Mouse (Mus musculus): Measurements from ENCODE around the gene Gm10837. TPM values are rescaled to one million over a fixed set of nuclear protein-coding genes. Genes with fewer than 3 reads are reported as not detected.
A peak's percentile ranks its signal among the peaks of the same experiment; 100 is the strongest.

The Gm10837 gene
- polyA plus RNA-seq, 1 experiment from 2014 or later, result 0.19 TPM

DNA sequence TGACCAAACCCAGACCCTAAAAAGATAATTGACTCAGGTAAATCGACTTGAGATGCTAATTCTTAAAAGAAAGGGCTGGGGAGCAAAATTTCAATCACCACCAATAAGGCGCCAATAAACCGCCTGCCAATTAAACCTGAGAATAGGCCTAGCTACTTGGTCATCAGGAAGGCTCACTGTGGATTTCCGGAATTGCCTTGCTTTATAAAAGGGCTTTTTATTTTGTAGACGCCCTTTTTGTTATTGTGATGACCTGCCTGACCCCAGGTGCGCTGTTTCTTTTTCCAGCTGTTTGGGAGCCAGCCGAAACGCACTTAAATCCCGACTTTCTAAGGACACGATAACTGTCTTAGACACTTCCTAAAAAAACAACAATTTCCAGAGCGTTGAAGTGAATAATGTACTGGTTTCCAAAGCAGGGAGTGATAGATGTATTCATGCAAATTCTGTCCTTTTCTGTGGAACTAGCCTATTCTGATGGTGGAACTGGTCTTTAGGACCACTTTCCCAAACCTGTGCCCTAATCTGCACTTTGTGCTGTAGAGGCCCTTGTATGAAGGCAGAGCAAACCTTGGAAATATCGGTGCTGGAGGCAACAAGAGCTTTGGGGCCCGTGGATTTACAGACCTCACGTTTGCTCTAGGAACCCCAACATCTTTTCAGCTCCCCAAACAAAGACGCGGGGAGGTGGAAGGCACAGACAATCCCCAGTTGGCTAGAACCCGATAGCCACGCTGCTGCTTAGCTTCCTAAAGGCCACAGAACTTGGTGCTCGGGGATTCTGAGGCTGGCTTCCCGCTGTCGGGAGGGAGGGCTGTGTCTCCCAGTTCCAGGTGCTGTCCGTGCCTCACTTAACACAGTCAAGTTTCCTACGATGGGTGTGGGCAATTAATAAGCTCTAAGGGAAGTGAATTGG, 22.2 kb upstream of the Gm10837 start:
- Histone ChIP-seq H3K27ac (replicated peaks; ENCODE audit: low read depth, low read length) (peak overlapping the region; percentile 67), H3K27me3 (ENCODE audit: control insufficient read depth, insufficient read depth, low read length) (peaks cover 18% of the 10 kb centered on the region), H3K9me3 (ENCODE audit: control insufficient read depth, low read length) (no peaks in the 10 kb centered on the region), H3K4me2 (ENCODE audit: low read depth, severe bottlenecking) (peak overlapping the region; percentile 55), H3K4me1 (ENCODE audit: control insufficient read depth, insufficient read depth, low read length) (peaks cover 17% of the 10 kb centered on the region), H3K4me3 (ENCODE audit: low read depth, low read length) (peak overlapping the region; percentile 12), H3K9ac (ENCODE audit: low read length) (peak overlapping the region; percentile 1; the same call in 1 of the 2 replicates), H3K36me3 (ENCODE audit: control insufficient read depth, insufficient read depth, low read length) (no peaks in the 10 kb centered on the region)
- DNase-seq (ENCODE audit: low spot score) (peak; percentile 70), ATAC-seq (ENCODE audit: insufficient number of reproducible peaks, low FRiP score, low TSS enrichment, low read depth) (no peak)
- WGBS, result 4% methylated on average over 23 of the region's 23 CpGs

DNA sequence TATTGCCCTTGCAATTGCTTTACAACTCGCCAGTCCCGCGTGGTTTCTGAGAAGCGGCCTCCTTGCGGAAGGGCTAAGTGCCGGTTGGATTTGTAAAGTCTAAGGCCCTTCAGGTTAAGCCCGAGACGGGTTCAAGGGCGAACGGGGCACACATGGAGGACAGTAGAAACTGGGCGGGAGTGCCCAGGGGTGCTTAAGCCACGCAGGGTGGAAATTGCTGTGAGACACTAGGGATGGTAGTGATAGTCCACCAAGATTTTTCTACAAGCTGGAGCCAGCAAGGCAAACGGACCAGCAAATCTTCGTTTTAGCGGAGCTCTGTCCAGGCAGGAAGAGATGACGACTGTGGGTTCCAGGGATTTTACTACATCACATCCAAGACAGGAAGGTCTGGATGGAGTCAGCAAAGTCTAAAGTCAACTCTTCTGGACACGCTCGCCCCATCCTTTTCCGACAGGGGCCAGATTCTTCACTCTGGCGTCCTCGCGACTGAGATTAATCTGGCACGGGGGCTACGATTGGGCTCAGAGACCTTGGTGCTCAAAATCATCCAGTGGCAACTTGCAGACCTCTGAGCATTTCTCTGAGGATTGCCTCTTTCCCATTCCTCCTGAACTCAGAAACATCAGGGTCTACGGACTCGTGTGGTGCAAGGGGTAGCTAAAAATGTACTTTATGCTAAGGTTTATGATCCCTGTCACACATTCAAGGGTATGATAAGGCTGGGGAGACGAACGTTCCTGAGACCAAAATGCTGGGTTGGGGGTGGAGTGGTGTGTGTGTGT, 21.2 kb upstream of the Gm10837 start:
- DNase-seq (ENCODE audit: low spot score), result peak; percentile 77
- Histone ChIP-seq H3K4me1 (ENCODE audit: control insufficient read depth, insufficient read depth, low read length) (peaks cover 20% of the 10 kb centered on the region), H3K4me3 (ENCODE audit: low read depth, low read length) (peak overlapping the region; percentile 12), H3K9ac (ENCODE audit: low read length) (peak overlapping the region; percentile 43), H3K4me2 (ENCODE audit: low read depth, severe bottlenecking) (peak overlapping the region; percentile 55), H3K27ac (replicated peaks; ENCODE audit: low read depth, low read length) (peak overlapping the region; percentile 67; the same call in 1 of the 2 replicates), H3K27me3 (ENCODE audit: control insufficient read depth, insufficient read depth, low read length) (peaks cover 22% of the 10 kb centered on the region), H3K36me3 (ENCODE audit: control insufficient read depth, insufficient read depth, low read length) (no peaks in the 10 kb centered on the region), H3K9me3 (ENCODE audit: control insufficient read depth, low read length) (no peaks in the 10 kb centered on the region)
- WGBS, result 1% methylated on average over 28 of the region's 28 CpGs
- ATAC-seq (ENCODE audit: insufficient number of reproducible peaks, low FRiP score, low TSS enrichment, low read depth), result no peak

DNA sequence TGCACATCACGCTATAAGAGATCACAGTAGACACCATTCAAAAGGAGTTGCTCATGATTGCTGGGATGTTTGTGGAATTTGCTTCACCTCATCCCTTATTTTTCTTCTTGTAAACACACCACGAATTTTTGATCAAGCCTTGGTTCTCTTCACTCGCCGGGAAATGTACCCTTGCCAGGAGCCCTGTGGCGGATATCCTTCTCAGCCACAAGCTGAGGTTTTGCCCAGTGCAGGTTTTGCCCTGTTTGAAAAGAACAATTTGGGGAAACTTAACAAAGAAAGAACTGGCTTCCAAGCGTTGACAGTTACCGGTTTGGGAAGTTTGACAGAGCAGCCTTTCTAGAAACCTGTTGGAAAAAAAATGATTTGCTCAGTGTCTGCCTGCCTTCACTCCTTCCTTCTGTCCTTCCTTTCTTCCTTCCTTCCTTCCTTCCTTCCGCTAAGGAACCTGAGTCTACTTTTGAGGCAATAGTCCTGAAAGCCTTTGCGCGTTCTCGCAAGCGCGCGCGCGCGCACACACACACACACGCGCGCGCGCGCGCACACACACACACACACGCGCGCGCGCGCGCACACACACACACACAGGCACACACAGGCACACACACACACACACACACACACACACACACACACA, 18.8 kb upstream of the Gm10837 start:
- Histone ChIP-seq H3K4me2 (ENCODE audit: low read depth, severe bottlenecking) (peak overlapping the region; percentile 75), H3K27ac (replicated peaks; ENCODE audit: low read depth, low read length) (no peak overlapping the region), H3K9me3 (ENCODE audit: control insufficient read depth, low read length) (no peaks in the 10 kb centered on the region), H3K9ac (ENCODE audit: low read length) (no peak overlapping the region), H3K27me3 (ENCODE audit: control insufficient read depth, insufficient read depth, low read length) (peaks cover 17% of the 10 kb centered on the region), H3K36me3 (ENCODE audit: control insufficient read depth, insufficient read depth, low read length) (no peaks in the 10 kb centered on the region), H3K4me1 (ENCODE audit: control insufficient read depth, insufficient read depth, low read length) (peaks cover 18% of the 10 kb centered on the region), H3K4me3 (ENCODE audit: low read depth, low read length) (no peak overlapping the region)
- ATAC-seq (ENCODE audit: insufficient number of reproducible peaks, low FRiP score, low TSS enrichment, low read depth), result no peak
- 10% methylated on average over 31 of the region's 31 CpGs for WGBS
- DNase-seq (ENCODE audit: low spot score), result peak; percentile 26

DNA sequence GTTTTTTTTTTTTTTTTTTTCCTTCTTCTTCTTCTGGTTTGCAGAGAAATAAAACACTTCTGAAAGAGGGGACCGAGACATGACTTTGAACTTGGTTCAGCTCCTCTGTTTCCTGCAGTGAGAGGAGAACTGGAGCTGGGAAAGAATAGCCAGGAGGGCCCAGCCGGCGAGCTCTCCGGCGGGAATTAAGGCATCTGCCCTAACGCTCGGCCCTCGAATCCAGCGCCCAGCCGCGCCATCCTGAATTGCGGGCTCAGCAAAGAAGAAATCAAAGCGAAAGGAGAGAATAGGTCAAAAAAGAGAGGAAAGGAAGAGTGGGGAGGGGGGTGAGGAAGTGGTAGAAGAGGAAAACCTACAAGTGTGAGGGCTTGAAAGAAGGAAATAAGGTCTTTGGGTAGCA, 18.2 kb upstream of the Gm10837 start:
- peaks cover 18% of the 10 kb centered on the region for H3K4me1 ChIP-seq (ENCODE audit: control insufficient read depth, insufficient read depth, low read length)
- no peaks in the 10 kb centered on the region for H3K9me3 ChIP-seq (ENCODE audit: control insufficient read depth, low read length)
- H3K27me3 ChIP-seq (ENCODE audit: control insufficient read depth, insufficient read depth, low read length), result peaks cover 13% of the 10 kb centered on the region
- peak overlapping the region; percentile 75 for H3K4me2 ChIP-seq (ENCODE audit: low read depth, severe bottlenecking)
- H3K9ac ChIP-seq (ENCODE audit: low read length), result peak overlapping the region; percentile 56
- peak; percentile 62 for DNase-seq (ENCODE audit: low spot score)
- WGBS, result 1% methylated on average over 13 of the region's 13 CpGs
- no peaks in the 10 kb centered on the region for H3K36me3 ChIP-seq (ENCODE audit: control insufficient read depth, insufficient read depth, low read length)
- H3K27ac ChIP-seq (replicated peaks; ENCODE audit: low read depth, low read length), result peak overlapping the region; percentile 42; the same call in 1 of the 2 replicates
- H3K4me3 ChIP-seq (ENCODE audit: low read depth, low read length), result peak overlapping the region; percentile 20
- ATAC-seq (ENCODE audit: insufficient number of reproducible peaks, low FRiP score, low TSS enrichment, low read depth), result no peak

DNA sequence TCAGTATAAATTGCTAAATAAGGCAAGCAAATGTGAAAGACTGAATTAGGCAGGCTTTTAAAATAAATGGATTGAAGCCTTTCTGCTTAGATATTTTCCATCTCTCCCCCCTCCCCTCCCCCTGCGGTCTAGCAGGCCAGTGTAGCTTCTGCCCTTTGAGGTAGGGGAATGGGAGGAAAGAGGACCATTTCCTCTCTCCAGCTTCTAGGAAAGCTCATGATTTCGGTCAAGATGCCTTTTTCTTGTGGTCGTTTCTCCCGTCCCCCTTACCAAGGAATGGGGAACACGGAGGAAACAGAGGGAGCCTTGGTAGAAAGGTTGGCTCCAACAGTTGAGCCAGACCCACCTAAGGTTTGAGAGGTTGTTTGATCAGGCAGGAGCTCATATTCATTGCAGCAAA, 17.7 kb upstream of the Gm10837 start:
- H3K9me3 ChIP-seq (ENCODE audit: control insufficient read depth, low read length), result no peaks in the 10 kb centered on the region
- H3K4me3 ChIP-seq (ENCODE audit: low read depth, low read length), result peak overlapping the region; percentile 77
- H3K27ac ChIP-seq (replicated peaks; ENCODE audit: low read depth, low read length), result peak overlapping the region; percentile 42; the same call in 1 of the 2 replicates
- H3K4me1 ChIP-seq (ENCODE audit: control insufficient read depth, insufficient read depth, low read length), result peaks cover 18% of the 10 kb centered on the region
- H3K4me2 ChIP-seq (ENCODE audit: low read depth, severe bottlenecking), result peak overlapping the region; percentile 75
- WGBS, result under 1% methylated on average over 5 of the region's 5 CpGs
- no peak for ATAC-seq (ENCODE audit: insufficient number of reproducible peaks, low FRiP score, low TSS enrichment, low read depth)
- H3K27me3 ChIP-seq (ENCODE audit: control insufficient read depth, insufficient read depth, low read length), result peaks cover 12% of the 10 kb centered on the region
- peak overlapping the region; percentile 56 for H3K9ac ChIP-seq (ENCODE audit: low read length)
- no peaks in the 10 kb centered on the region for H3K36me3 ChIP-seq (ENCODE audit: control insufficient read depth, insufficient read depth, low read length)
- peak; percentile 35 for DNase-seq (ENCODE audit: low spot score)

DNA sequence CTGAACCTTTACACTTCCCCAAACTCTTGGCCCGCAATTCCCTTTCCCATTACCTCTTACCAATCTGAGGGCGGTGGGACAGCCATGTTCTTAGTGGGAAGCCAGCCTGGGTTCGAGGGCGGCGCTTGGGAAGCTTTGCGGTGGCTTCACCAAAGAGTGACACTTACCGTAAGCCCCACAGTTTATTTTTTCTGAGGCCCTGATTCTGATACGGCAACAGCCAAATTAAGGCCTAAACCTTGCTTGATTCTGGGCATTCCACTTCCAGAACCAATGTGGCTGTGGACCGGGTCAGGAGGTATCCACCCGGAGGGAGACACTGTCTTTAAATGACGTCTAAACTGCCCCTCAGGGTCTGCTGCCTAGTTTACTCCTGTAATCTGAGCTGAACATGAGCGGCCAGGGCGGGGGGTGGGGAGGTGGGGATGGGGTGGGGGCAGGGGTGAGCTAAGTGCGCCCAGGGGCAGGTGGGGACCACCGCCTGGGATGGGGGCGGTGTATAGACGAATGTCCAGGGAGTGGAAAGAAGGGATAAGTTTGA, 17.1 kb upstream of the Gm10837 start:
- Histone ChIP-seq H3K4me2 (ENCODE audit: low read depth, severe bottlenecking) (peak overlapping the region; percentile 75), H3K4me3 (ENCODE audit: low read depth, low read length) (peak overlapping the region; percentile 77), H3K9ac (ENCODE audit: low read length) (peak overlapping the region; percentile 49), H3K9me3 (ENCODE audit: control insufficient read depth, low read length) (no peaks in the 10 kb centered on the region), H3K4me1 (ENCODE audit: control insufficient read depth, insufficient read depth, low read length) (peaks cover 18% of the 10 kb centered on the region), H3K27me3 (ENCODE audit: control insufficient read depth, insufficient read depth, low read length) (peaks cover 12% of the 10 kb centered on the region), H3K36me3 (ENCODE audit: control insufficient read depth, insufficient read depth, low read length) (no peaks in the 10 kb centered on the region), H3K27ac (replicated peaks; ENCODE audit: low read depth, low read length) (peak overlapping the region; percentile 64)
- 0% methylated on average over 17 of the region's 17 CpGs for WGBS
- ATAC-seq (ENCODE audit: insufficient number of reproducible peaks, low FRiP score, low TSS enrichment, low read depth), result peak; percentile 23
- DNase-seq (ENCODE audit: low spot score), result peak; percentile 55

- peak overlapping the region; percentile 97 for H3K9ac ChIP-seq (ENCODE audit: low read length)
Observed at GRCm38 (mm10) chr14:122474041-122474890, 16.1 kb upstream of the Gm10837 start.

More at GRCm38 (mm10) chr14:122474041-122474890, 16.1 kb upstream of the Gm10837 start:
- DNase-seq (ENCODE audit: low spot score), result peak; percentile 89
- Histone ChIP-seq H3K36me3 (ENCODE audit: control insufficient read depth, insufficient read depth, low read length) (no peaks in the 10 kb centered on the region), H3K4me2 (ENCODE audit: low read depth, severe bottlenecking) (peak overlapping the region; percentile 75), H3K4me1 (ENCODE audit: control insufficient read depth, insufficient read depth, low read length) (peaks cover 15% of the 10 kb centered on the region), H3K27ac (replicated peaks; ENCODE audit: low read depth, low read length) (peak overlapping the region; percentile 99), H3K27me3 (ENCODE audit: control insufficient read depth, insufficient read depth, low read length) (peaks cover 15% of the 10 kb centered on the region), H3K4me3 (ENCODE audit: low read depth, low read length) (peak overlapping the region; percentile 77), H3K9me3 (ENCODE audit: control insufficient read depth, low read length) (no peaks in the 10 kb centered on the region)
- peak; percentile 82 for ATAC-seq (ENCODE audit: insufficient number of reproducible peaks, low FRiP score, low TSS enrichment, low read depth)
- under 1% methylated on average over 55 of the region's 57 CpGs for WGBS
